Mouse (Mus musculus) midbrain, postnatal 0 days (tissue): Measurements from ENCODE around the gene Msrb3. TPM values are rescaled to one million over a fixed set of nuclear protein-coding genes. Genes with fewer than 3 reads are reported as not detected.

Source experiments
- ATAC-seq: fragments of 200-750 bp; cut with Nextera tagmentation; 2 replicates; pipeline ENCODE4 v1.8.0; 2017; ENCODE audit warnings: moderate number of reproducible peaks, mild to moderate bottlenecking, moderate TSS enrichment, moderate library complexity; ENCODE audit not compliant: low FRiP score
- DNase-seq: peaks from one replicate; pipeline ENCODE4 v3.0.0-alpha.2; 2015; ENCODE audit warnings: low spot score
- H3K27ac ChIP-seq: fragments of 300-500 bp; sonication (generic); 2 replicates; pipeline ENCODE4 v1.5.1; 2014; ENCODE audit warnings: low read depth, mild to moderate bottlenecking, low read length, mixed read lengths
- H3K27me3 ChIP-seq: fragments of 300-500 bp; sonication (generic); 2 replicates; pipeline ENCODE4 v1.6.1; 2014; ENCODE audit warnings: low read length, control low read depth, mixed read lengths; ENCODE audit not compliant: insufficient read depth
- H3K36me3 ChIP-seq: fragments of 300-500 bp; sonication (generic); 2 replicates; pipeline ENCODE4 v1.6.1; 2014; ENCODE audit warnings: low read length, control low read depth, mixed read lengths; ENCODE audit not compliant: insufficient read depth
- H3K4me1 ChIP-seq: fragments of 300-500 bp; sonication (generic); 2 replicates; pipeline ENCODE4 v1.6.1; 2014; ENCODE audit warnings: mild to moderate bottlenecking, control low read depth, antibody characterized with exemption, low read length, mixed read lengths; ENCODE audit not compliant: insufficient read depth
- H3K4me2 ChIP-seq: fragments of 300-500 bp; sonication (generic); 2 replicates; pipeline ENCODE4 v1.6.1; 2014; ENCODE audit warnings: low read depth, mild to moderate bottlenecking, low read length, mixed read lengths; ENCODE audit not compliant: poor library complexity, severe bottlenecking
- H3K4me3 ChIP-seq: fragments of 300-500 bp; sonication (generic); 2 replicates; pipeline ENCODE4 v1.5.1; 2014; ENCODE audit warnings: low read depth, mild to moderate bottlenecking, low read length, moderate library complexity
- H3K9ac ChIP-seq: fragments of 300-500 bp; sonication (generic); replicated peaks from 2 replicates; pipeline ENCODE4 v1.6.1; 2014; ENCODE audit warnings: mild to moderate bottlenecking, low read length, moderate library complexity, mixed read lengths; ENCODE audit not compliant: poor library complexity, severe bottlenecking
- H3K9me3 ChIP-seq: fragments of 300-500 bp; sonication (generic); 2 replicates; pipeline ENCODE4 v1.6.1; 2016; ENCODE audit warnings: low read length, control low read depth
- CTCF ChIP-seq: IDR thresholded peaks from 2 replicates; pipeline ENCODE4 v1.5.1; 2016; ENCODE audit warnings: antibody characterized with exemption, mild to moderate bottlenecking
- WGBS: fragments of 180-500 bp; shearing (Covaris S2); extraction: QIAGEN DNeasy Blood & Tissue Kit; methylation state at CpG from one replicate; pipeline ENCODE4 v1.1.7; 2014; 5-methylcytosine and 5-hydroxymethylcytosine counted together
- polyA plus RNA-seq: library from polyadenylated mRNA; unstranded; fragments of >200 nt; fragmentation: Nextera tagmentation; extraction: Ambion mirVana; gene quantifications from 2 replicates; pipeline ENCODE4 v1.2.1, GENCODE M21; 2015
- total RNA-seq: library from RNA; depleted of rRNA; stranded (reverse); fragments of >200 nt; gene quantifications from 2 replicates; pipeline ENCODE4 v1.2.3, GENCODE M21; 2014

Gene Msrb3
- total and polyA plus RNA-seq, 2 experiments from 2014 or later, result 0.72 to 5.6 TPM

DNA sequence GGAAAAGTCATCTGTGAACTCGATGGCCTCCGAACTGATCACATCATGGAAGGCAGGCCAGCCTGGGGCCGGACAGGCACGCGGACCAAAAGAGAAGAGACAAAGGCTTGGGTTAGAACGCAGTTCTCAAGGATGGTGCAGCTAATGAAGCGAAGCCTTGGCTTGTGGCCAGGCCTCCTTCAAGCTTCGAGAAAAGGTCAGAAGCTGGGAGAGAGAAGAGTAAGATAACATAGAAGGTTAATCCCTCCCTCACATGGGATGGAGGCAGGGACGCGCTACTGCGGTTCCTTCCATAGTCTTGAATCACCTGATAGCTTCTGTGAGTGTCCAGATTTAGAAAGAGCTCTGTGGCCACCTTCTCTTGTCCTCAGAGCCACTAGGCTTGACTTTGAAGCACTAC, 107.5 kb downstream of the Msrb3 start:
- WGBS, result 82% methylated on average over 11 of the region's 11 CpGs
- no peak for DNase-seq
- H3K4me3 ChIP-seq, result no peak overlapping the region
- no peak overlapping the region for H3K9ac ChIP-seq
- no peak overlapping the region for H3K4me2 ChIP-seq
- TF ChIP-seq CTCF, result no peak
- H3K27ac ChIP-seq, result no peak overlapping the region
- H3K36me3 ChIP-seq, result no peaks in the 10 kb centered on the region
- H3K9me3 ChIP-seq, result no peaks in the 10 kb centered on the region
- H3K27me3 ChIP-seq, result no peaks in the 10 kb centered on the region
- no peak for ATAC-seq
- H3K4me1 ChIP-seq, result no peaks in the 10 kb centered on the region

DNA sequence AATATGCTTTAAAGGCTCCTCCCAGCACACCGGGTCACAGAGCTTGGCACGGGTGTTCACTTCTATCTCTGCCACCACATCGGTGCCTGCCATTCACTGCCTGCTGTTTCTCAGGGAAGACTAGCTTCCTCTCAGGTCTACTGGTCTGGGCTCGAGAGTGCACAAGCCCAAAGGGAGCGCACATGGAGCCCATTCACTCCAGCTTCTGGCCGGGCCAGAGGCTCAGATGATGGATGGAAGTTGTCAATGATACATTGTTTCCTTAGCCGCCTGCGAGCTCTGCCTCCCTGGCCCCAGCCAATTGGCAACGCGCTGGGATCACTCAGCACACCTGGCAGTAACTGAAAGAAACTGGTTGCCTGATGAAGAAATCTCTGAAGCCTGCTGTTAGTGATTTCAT, 111.7 kb downstream of the Msrb3 start:
- Histone ChIP-seq H3K27ac (no peak overlapping the region), H3K4me1 (0 out of 2 replicates have a peak, but pooled peaks cover 2% of the 10 kb centered on the region), H3K4me2 (no peak overlapping the region), H3K9me3 (no peaks in the 10 kb centered on the region), H3K4me3 (no peak overlapping the region), H3K27me3 (no peaks in the 10 kb centered on the region), H3K9ac (no peak overlapping the region), H3K36me3 (no peaks in the 10 kb centered on the region)
- no peak for ATAC-seq
- peak; percentile 26 for DNase-seq
- no peak for TF ChIP-seq CTCF
- WGBS, result 65% methylated on average over 10 of the region's 10 CpGs

DNA sequence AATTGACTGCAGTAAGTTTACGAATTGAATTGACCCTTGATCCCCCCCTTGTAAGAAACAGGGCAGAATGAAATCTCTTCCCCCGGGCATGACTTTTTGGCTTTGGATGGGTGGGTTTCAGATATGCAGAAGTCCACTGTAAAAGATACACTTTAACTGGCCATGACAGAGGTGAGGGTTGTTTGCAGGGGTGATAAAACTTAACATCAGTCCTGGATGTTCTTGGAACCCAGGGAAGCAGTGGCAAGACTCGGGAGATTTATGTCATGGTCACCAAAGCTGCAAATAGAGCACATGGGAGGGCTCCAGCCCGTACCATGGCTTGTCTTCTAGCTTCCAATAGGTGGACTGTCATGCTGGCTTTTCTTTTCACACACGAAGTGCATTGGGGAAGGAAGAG, 114.4 kb downstream of the Msrb3 start:
- ATAC-seq (no peak), DNase-seq (no peak)
- no peak overlapping the region for H3K9ac ChIP-seq
- H3K27me3 ChIP-seq, result no peaks in the 10 kb centered on the region
- H3K4me1 ChIP-seq, result 0 out of 2 replicates have a peak, but pooled peaks cover 2% of the 10 kb centered on the region
- WGBS, result 55% methylated on average over 5 of the region's 5 CpGs
- H3K27ac ChIP-seq, result no peak overlapping the region
- no peak for TF ChIP-seq CTCF
- H3K36me3 ChIP-seq, result no peaks in the 10 kb centered on the region
- H3K4me3 ChIP-seq, result no peak overlapping the region
- H3K4me2 ChIP-seq, result no peak overlapping the region
- H3K9me3 ChIP-seq, result no peaks in the 10 kb centered on the region

GRCm38 (mm10) chr10:120783393-120783792, 115.5 kb downstream of the Msrb3 start:
- TF ChIP-seq CTCF, result no peak
- H3K27ac ChIP-seq, result no peak overlapping the region
- no peaks in the 10 kb centered on the region for H3K36me3 ChIP-seq
- WGBS, result 86% methylated on average over 9 of the region's 9 CpGs
- no peaks in the 10 kb centered on the region for H3K27me3 ChIP-seq
- H3K4me1 ChIP-seq, result 0 out of 2 replicates have a peak, but pooled peaks cover 2% of the 10 kb centered on the region
- ATAC-seq, result no peak
- H3K4me3 ChIP-seq, result no peak overlapping the region
- DNase-seq, result no peak
- H3K9me3 ChIP-seq, result no peaks in the 10 kb centered on the region
- no peak overlapping the region for H3K9ac ChIP-seq
- H3K4me2 ChIP-seq, result no peak overlapping the region

DNA sequence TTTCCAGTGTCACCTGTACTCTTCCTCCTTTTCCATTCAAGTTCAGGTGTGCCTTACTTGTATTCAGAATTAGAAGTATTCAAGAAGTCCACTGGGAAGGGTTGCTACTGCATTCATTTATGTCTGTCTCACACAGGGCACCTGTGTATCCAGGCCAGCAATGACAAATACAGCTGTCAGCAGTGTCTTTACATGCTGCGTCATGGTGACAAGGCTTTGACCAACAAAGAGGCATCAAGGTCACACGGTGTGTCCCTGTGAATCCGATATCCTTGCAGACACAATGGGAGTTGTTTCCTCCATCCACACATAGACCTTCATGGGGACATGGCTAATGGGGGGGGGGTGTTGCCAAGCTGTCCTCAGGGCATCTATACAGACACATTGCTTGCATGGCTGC, 121.4 kb downstream of the Msrb3 start:
- H3K36me3 ChIP-seq, result no peaks in the 10 kb centered on the region
- H3K27ac ChIP-seq, result no peak overlapping the region
- ATAC-seq (no peak), DNase-seq (no peak)
- H3K4me1 ChIP-seq, result 0 out of 2 replicates have a peak, but pooled peaks cover under 1% of the 10 kb centered on the region
- H3K9me3 ChIP-seq, result no peaks in the 10 kb centered on the region
- H3K4me3 ChIP-seq, result no peak overlapping the region
- TF ChIP-seq CTCF, result no peak
- H3K9ac ChIP-seq, result no peak overlapping the region
- no peaks in the 10 kb centered on the region for H3K27me3 ChIP-seq
- no peak overlapping the region for H3K4me2 ChIP-seq
- 87% methylated on average over 3 of the region's 3 CpGs for WGBS

- Histone ChIP-seq H3K4me2 (no peak overlapping the region), H3K27ac (no peak overlapping the region), H3K36me3 (no peaks in the 10 kb centered on the region), H3K4me1 (no peaks in the 10 kb centered on the region), H3K27me3 (no peaks in the 10 kb centered on the region), H3K4me3 (no peak overlapping the region), H3K9me3 (no peaks in the 10 kb centered on the region), H3K9ac (no peak overlapping the region)
- DNase-seq, result no peak
- TF ChIP-seq CTCF, result no peak
- WGBS, result 88% methylated on average over 4 of the region's 4 CpGs
- no peak for ATAC-seq
Measured at GRCm38 (mm10) chr10:120775361-120775760, 123.5 kb downstream of the Msrb3 start.
